Mouse (Mus musculus) cerebellum, adult 9-11 months (tissue): ENCODE measurements at regions not wholly inside any gene's neighbourhood (a gene's known extent, or its start where the extent isn't known, plus 50 kb on each side); places are given as distances from the start of the nearest gene placed in this dataset.
"Not testable (repeated sequence)": the region's sequence is repeated elsewhere in the genome, so short reads cannot be mapped to it uniquely, and the experiment has no call there.

ENCODE experiments used
- DNase-seq: peaks from one replicate; pipeline ENCODE4 v3.0.0; 2022

DNA sequence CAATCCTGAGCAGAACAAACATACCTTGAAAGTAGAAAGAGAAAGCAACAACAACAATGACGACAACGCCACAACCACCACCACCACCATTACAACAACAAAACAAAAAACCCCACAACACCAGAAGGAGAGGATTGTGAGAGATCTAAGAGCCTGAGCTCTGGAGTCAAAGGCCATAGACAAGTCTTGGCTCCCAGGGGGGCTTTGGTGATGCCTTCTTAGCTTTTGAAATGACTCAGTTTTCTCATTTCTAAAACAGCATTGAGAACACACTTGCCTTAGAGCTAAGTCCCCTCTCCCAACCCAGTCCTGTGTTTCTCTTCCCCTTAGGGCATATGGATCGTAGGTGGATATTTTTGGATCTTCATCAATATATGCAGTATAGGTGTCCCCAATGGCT lies 112.2 kb downstream of the Kif20b start:
- DNase-seq: no peak

GRCm38 (mm10) chr19:35045576-35045975 lies 123.4 kb downstream of the Kif20b start:
- no peak for DNase-seq

- DNase-seq: no peak
Observed at GRCm38 (mm10) chr19:35066352-35066935, 144.3 kb downstream of the Kif20b start.

DNA sequence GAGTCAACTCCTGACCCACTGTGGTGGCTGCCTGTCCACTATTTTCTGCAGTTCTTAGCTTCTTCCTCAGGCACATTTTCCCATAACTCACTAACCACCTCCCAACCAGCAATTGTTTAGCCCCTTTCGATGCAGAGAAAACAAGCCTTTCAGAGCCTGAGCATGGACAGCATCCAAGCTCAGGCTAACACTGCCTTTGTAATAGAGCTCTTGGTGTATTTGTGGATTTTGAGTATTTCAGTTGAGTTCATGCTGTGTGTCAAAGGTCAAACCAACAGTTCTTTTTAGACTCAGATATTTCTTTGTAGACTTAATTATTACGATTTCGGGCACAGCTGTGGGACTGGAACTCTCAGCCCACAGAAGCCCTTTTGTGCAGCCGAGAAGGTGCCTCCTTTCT lies 159.0 kb downstream of the Kif20b start:
- no peak for DNase-seq

GRCm38 (mm10) chr19:35101244-35101643 lies 179.1 kb downstream of the Kif20b start:
- DNase-seq: no peak

GRCm38 (mm10) chr19:35114313-35114712 lies 192.2 kb downstream of the Kif20b start:
- DNase-seq: peak; percentile 2

DNA sequence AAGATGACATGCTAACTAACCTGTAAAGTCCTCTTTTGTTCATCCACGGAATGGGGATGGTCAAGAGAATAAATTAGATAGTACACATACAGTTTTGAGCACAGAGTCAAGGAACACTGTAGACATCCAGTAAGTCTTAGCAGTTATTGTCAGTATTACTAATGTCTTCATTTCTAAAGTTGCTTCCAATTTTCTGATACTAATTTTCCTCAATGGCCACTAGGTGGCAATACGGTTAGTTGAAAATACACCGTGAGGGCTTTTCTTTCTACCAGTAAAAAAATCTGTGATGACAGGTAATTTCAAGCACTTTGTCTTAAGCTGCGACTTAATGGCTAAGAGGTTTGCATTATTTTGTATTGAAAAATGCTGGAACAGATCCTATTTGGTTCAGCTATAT lies 203.1 kb downstream of the Kif20b start:
- DNase-seq: no peak

GRCm38 (mm10) chr19:35126594-35127051 lies 204.5 kb downstream of the Kif20b start:
- no peak for DNase-seq

DNA sequence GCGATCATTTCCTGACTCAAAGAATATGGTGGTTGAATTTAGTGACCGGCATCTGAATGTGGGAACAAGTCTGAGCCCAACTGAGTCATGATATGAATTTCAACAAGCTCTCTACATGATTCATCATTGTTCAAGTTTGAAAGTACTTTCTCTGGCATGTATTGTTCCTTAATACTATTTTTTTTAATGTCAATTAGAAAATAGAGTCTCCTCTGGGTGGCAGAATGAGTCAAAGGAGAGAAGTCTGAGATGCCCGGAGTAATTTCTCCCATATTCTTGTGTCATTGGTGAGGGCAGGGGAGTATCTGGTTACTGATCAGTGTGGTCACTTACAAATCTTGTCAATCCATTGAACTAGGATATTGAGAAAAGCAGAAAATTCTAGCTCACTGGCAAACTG lies 205.9 kb downstream of the Kif20b start:
- no peak for DNase-seq

GRCm38 (mm10) chr19:35143131-35143530 lies 221.0 kb downstream of the Kif20b start:
- DNase-seq: no peak

DNA sequence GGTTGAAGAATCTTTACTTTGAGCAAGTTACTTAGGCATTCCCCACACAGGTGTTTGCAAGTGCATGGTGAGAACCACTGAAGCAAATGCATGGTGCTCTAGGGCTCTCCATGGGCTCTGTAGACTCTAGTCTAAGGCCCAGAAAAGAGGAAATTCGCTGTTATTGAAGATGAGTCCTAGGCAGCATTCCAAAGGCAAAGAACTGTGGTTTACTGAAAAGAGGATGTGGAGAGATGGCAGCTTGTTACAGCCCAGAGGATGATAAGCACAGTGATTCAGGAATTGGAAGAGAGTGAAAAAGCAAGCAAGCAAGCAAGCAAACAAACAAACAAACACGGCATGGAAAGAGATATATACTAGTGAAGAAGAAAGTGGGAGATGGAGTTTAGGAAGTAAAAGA lies 221.6 kb downstream of the Kif20b start:
- no peak for DNase-seq

- DNase-seq: not testable (repeated sequence)
Observed at GRCm38 (mm10) chr19:35149476-35149875, 227.3 kb downstream of the Kif20b start.

DNA sequence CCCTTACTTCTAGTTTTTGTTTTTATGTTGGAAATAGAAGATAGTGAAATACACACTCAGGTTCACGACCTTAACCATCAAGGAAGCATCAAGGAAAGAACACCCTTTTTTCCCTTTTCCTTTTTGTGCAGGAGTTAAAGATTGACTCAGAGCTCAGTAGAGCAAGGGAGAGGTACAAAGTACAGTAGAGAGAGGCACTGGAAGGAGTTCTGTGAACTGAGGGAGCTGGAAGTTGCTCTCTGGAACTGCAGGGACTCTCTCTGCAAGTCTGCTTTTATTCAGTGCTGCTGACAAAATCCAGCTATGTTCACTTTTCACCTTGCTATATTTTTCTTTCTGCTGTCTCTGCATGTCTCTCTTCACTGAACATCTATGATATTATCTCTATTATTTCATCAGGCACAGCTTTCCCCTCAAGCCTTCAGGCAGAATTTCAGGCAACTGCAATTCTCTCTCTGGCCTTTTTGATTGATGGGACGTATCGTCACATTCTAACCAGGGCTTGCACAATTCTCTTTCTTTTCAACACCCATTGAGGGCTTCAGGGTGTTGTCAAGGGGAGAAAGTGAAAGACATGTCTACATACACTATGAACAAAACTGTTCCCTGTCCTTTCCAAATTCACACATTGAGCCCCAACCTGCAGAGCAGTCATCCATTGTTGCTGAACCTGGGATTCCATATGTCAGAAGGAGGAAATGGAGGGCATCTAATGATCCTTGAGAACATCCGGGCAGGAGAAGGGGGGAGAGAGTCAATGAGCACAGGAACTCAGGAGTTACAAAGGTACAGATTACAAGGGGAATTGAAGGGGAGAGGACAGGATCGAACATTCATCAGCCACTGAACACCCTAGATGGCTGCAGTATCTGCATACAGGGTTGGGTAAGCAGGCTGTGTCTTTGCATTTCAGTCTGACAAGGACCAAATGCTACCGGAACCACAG lies 228.9 kb downstream of the Kif20b start:
- DNase-seq: no peak

GRCm38 (mm10) chr19:35151841-35152240 lies 229.7 kb downstream of the Kif20b start:
- DNase-seq: no peak

- DNase-seq: no peak
Observed at GRCm38 (mm10) chr19:35157849-35158248, 235.7 kb downstream of the Kif20b start.

DNA sequence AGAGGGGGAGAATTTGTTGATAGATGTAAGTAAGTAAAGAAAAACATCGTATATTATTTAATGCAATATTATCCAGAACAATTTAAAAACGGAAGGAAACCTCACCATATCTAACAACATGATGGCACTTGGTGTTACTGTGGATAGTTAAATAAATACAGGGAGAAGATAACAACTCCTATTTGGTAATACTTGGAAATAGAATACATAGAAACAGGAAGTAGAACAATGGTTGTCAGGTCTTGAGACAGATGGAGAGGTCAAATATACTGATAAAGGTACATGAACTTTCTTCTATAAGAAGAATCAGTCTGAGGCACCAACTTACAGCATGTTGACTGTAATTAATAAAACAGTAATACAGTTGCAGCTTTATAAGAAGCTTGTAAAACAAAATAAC lies 242.6 kb downstream of the Kif20b start:
- no peak for DNase-seq

DNA sequence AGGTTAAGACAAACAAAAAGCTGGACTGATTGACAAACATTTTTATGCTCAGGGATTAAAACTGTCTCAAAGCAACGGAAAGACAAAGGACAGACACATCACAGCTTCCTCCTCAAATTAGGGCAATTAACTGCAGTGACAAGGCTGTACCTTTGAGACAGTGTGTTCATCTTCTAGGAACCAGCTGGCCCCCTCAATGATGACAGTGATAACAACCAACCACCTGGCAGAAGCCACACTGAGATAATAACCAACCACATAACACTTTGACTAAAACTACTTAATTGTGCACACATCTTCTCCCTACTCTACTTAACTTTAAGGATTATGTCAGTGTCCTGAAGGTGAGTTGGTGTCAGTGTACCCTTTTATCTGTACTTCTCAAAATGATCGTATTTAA lies 248.4 kb downstream of the Kif20b start:
- DNase-seq: no peak

- DNase-seq: no peak
Observed at GRCm38 (mm10) chr19:35180102-35180501, 257.9 kb downstream of the Kif20b start.

- no peak for DNase-seq
Observed at GRCm38 (mm10) chr19:35205557-35206239, 283.5 kb downstream of the Kif20b start.

- no peak for DNase-seq
Observed at GRCm38 (mm10) chr19:35244188-35244587, 322.0 kb downstream of the Kif20b start.

- no peak for DNase-seq
Observed at GRCm38 (mm10) chr19:35247531-35247930, 325.4 kb downstream of the Kif20b start.

DNA sequence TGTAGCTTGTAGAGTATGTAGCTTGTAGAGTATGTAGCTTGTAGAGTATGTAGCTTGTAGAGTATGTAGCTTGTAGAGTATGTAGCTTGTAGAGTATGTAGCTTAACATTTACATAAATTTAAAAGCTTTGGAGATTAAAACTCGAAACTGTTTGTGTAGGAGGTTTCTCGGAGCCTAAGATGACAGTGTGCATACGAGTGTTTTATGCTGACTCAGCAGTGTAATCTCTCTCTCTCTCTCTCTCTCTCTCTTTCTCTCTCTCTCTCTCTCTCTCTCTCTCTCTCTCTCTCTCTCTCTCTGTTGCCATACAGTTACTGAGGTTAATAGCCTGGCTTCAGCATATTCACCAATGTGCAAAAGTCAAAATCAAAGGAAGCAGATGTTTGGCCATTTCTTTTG lies 336.5 kb downstream of the Kif20b start:
- DNase-seq: not testable (repeated sequence)

GRCm38 (mm10) chr19:35263101-35263500 lies 340.9 kb downstream of the Kif20b start:
- no peak for DNase-seq

- DNase-seq: no peak
Observed at GRCm38 (mm10) chr19:35278395-35278794, 356.2 kb downstream of the Kif20b start.
